Mouse (Mus musculus): ENCODE results near the gene Cxcr5. TPM values are rescaled to one million over a fixed set of nuclear protein-coding genes. Genes with fewer than 3 reads are reported as not detected.

Gene Cxcr5
- total RNA-seq, 2 experiments from 2014 or later: not detected

GRCm38 (mm10) chr9:44478229-44478921 is 83.3 kb downstream of the Cxcr5 start:
- peak in 1 of 2 experiments; percentile 67 for DNase-seq

GRCm38 (mm10) chr9:44477339-44478228 is 84.1 kb downstream of the Cxcr5 start:
- no peak for DNase-seq

- no peak for DNase-seq
These were observed 85.7 kb downstream of the Cxcr5 start for GRCm38 (mm10) chr9:44475936-44476335.

- no peak for DNase-seq
These were observed 87.3 kb downstream of the Cxcr5 start for GRCm38 (mm10) chr9:44474327-44474726.

- no peak for DNase-seq
These were observed 88.5 kb downstream of the Cxcr5 start for GRCm38 (mm10) chr9:44473184-44473583.

GRCm38 (mm10) chr9:44468800-44469199 is 92.9 kb downstream of the Cxcr5 start:
- DNase-seq: no peak

GRCm38 (mm10) chr9:44468224-44468623 is 93.5 kb downstream of the Cxcr5 start:
- DNase-seq: no peak

GRCm38 (mm10) chr9:44461950-44462349 is 99.7 kb downstream of the Cxcr5 start:
- DNase-seq: no peak

Other genes with a start within 250 kb of the Cxcr5 start
- gene C2cd2l, start 241.6 kb downstream of the Cxcr5 start, total RNA-seq (2021): 100 to 1,000 TPM; 184 to 198 TPM
- gene Dpagt1, start 235.9 kb downstream of the Cxcr5 start, total RNA-seq (2021): 10 to 100 TPM; 14.5 to 15.9 TPM
- gene H2afx, start 227.2 kb downstream of the Cxcr5 start, total RNA-seq (2021): 10 to 100 TPM; 43.4 to 49.9 TPM
- 10 to 100 TPM; 22.3 to 24.2 TPM for gene Hmbs, start 217.6 kb downstream of the Cxcr5 start, total RNA-seq (2021)
- 10 to 100 TPM; 50.9 to 52.1 TPM for gene Vps11, start 200.2 kb downstream of the Cxcr5 start, total RNA-seq (2021)
- gene Hyou1, start 182.4 kb downstream of the Cxcr5 start, total RNA-seq (2021): 100 to 1,000 TPM; 136 to 157 TPM
- 10 to 100 TPM; 27.9 to 30.2 TPM for gene Slc37a4, start 165.0 kb downstream of the Cxcr5 start, total RNA-seq (2021)
- gene Rps25, start 154.7 kb downstream of the Cxcr5 start, total RNA-seq (2021): 100 to 1,000 TPM; 660 to 671 TPM
- 10 to 100 TPM; 64.3 to 79.1 TPM for gene Trappc4, start 154.3 kb downstream of the Cxcr5 start, total RNA-seq (2021)
- 10 to 100 TPM; 23.0 to 28.7 TPM for gene Ccdc84, start 143.3 kb downstream of the Cxcr5 start, total RNA-seq (2021)
- not detected for gene Foxr1, start 120.7 kb downstream of the Cxcr5 start, total RNA-seq (2021)
- gene Upk2, start 106.9 kb downstream of the Cxcr5 start, total RNA-seq (2021): not detected
- 10 to 100 TPM; 70.9 to 75.7 TPM for gene Bcl9l, start 79.1 kb downstream of the Cxcr5 start, total RNA-seq (2021)
- 100 to 1,000 TPM; 133 to 134 TPM for gene Ddx6, start 43.0 kb upstream of the Cxcr5 start, total RNA-seq (2021)
- gene Treh, start 111.4 kb upstream of the Cxcr5 start, total RNA-seq (2021): not detected
- 10 to 100 TPM; 88.5 to 95.6 TPM for gene Phldb1, start 173.3 kb upstream of the Cxcr5 start, total RNA-seq (2021)
- gene Arcn1, start 206.0 kb upstream of the Cxcr5 start, total RNA-seq (2021): 100 to 1,000 TPM; 104 to 112 TPM
- 10 to 100 TPM; 68.1 to 69.1 TPM for gene Ift46, start 206.0 kb upstream of the Cxcr5 start, total RNA-seq (2021)
- gene Tmem25, start 237.4 kb upstream of the Cxcr5 start, total RNA-seq (2021): 10 to 100 TPM; 43.3 to 51.6 TPM
- 1 to 10 TPM in 1 of 2 experiments, under 1 TPM in 1; 0.95 to 1.6 TPM for gene Ttc36, start 241.2 kb upstream of the Cxcr5 start, total RNA-seq (2021)

Data from layer of hippocampus, postnatal 36 days (tissue).